Mouse (Mus musculus) frontal cortex, postnatal 14 days (tissue): ENCODE measurements at regions not wholly inside any gene's neighbourhood (a gene's known extent, or its start where the extent isn't known, plus 50 kb on each side); places are given as distances from the start of the nearest gene placed in this dataset.
A peak's percentile ranks its signal among the peaks of the same experiment; 100 is the strongest.

Experiments used
- DNase-seq, 2 experiments: peaks; one replicate each; pipeline ENCODE4 v3.0.0; 2022; ENCODE audit warnings: low spot score in 2 of 2

- DNase-seq = no peak
Observed at GRCm38 (mm10) chr15:59169831-59170230, 280.7 kb downstream of the Gm49356 start.

GRCm38 (mm10) chr15:59171120-59171519, 282.0 kb downstream of the Gm49356 start:
- no peak for DNase-seq

GRCm38 (mm10) chr15:59173452-59174245, 284.6 kb downstream of the Gm49356 start:
- DNase-seq = no peak

- DNase-seq = no peak
Observed at GRCm38 (mm10) chr15:59174246-59174751, 285.2 kb downstream of the Gm49356 start.

GRCm38 (mm10) chr15:59174893-59175531, 285.9 kb downstream of the Gm49356 start:
- no peak for DNase-seq

GRCm38 (mm10) chr15:59180076-59180475, 291.0 kb downstream of the Gm49356 start:
- DNase-seq = no peak

- DNase-seq = peak in 1 of 2 experiments; percentile 1
Observed at GRCm38 (mm10) chr15:59184461-59184860, 295.4 kb downstream of the Gm49356 start.

GRCm38 (mm10) chr15:59187566-59187965, 298.5 kb downstream of the Gm49356 start:
- DNase-seq = no peak

GRCm38 (mm10) chr15:59188371-59188770, 299.3 kb downstream of the Gm49356 start:
- DNase-seq = no peak

GRCm38 (mm10) chr15:59190511-59190910, 301.4 kb downstream of the Gm49356 start:
- DNase-seq = no peak

- peak in 1 of 2 experiments; percentile 31 for DNase-seq
Observed at GRCm38 (mm10) chr15:59194421-59194820, 305.3 kb downstream of the Gm49356 start.

- no peak for DNase-seq
Observed at GRCm38 (mm10) chr15:59196351-59196750, 307.3 kb downstream of the Gm49356 start.

- no peak for DNase-seq
Observed at GRCm38 (mm10) chr15:59197455-59198391, 308.6 kb downstream of the Gm49356 start.

GRCm38 (mm10) chr15:59201386-59201785, 312.3 kb downstream of the Gm49356 start:
- DNase-seq = no peak

- peak in 1 of 2 experiments; percentile 8 for DNase-seq
Observed at GRCm38 (mm10) chr15:59201894-59202670, 313.0 kb downstream of the Gm49356 start.

GRCm38 (mm10) chr15:59203097-59203849, 314.2 kb downstream of the Gm49356 start:
- no peak for DNase-seq

- DNase-seq = peak in 1 of 2 experiments; percentile 14
Observed at GRCm38 (mm10) chr15:59203850-59204625, 314.9 kb downstream of the Gm49356 start.

- no peak for DNase-seq
Observed at GRCm38 (mm10) chr15:59205091-59205490, 316.0 kb downstream of the Gm49356 start.

- no peak for DNase-seq
Observed at GRCm38 (mm10) chr15:59205544-59205943, 316.4 kb downstream of the Gm49356 start.
